Mouse (Mus musculus) megakaryocyte, embryonic 14.5 days (primary cell): ENCODE measurements around the gene H2al1n. TPM values are rescaled to one million over a fixed set of nuclear protein-coding genes. Genes with fewer than 3 reads are reported as not detected.
"Not testable (repeated sequence)": the region's sequence is repeated elsewhere in the genome, so short reads cannot be mapped to it uniquely, and the experiment has no call there.

Experiments used
- H3K27me3 ChIP-seq: replicated peaks from 2 replicates; pipeline ENCODE3; 2012; ENCODE audit warnings: inconsistent platforms
- H3K36me3 ChIP-seq: replicated peaks from 2 replicates; pipeline ENCODE3; 2012; ENCODE audit warnings: low read length, inconsistent platforms, mixed read lengths
- H3K4me1 ChIP-seq: 2 replicates; pipeline ENCODE4 v1.6.1; 2012; ENCODE audit warnings: inconsistent platforms
- H3K4me3 ChIP-seq: replicated peaks from 2 replicates; pipeline ENCODE3; 2012; ENCODE audit warnings: moderate library complexity, mild to moderate bottlenecking, inconsistent platforms
- H3K9me3 ChIP-seq: 2 replicates; pipeline ENCODE4 v1.6.1; 2012; ENCODE audit warnings: inconsistent platforms
- FLI1 ChIP-seq: IDR thresholded peaks from 2 replicates; pipeline ENCODE4 v1.6.1; 2012; ENCODE audit warnings: low read length, inconsistent platforms, mixed read lengths
- GATA1 ChIP-seq: IDR thresholded peaks from 3 replicates; pipeline ENCODE4 v1.6.1; 2012; ENCODE audit warnings: mixed read lengths, low read length, inconsistent platforms, borderline replicate concordance
- polyA plus RNA-seq: library from polyadenylated mRNA; stranded (reverse); fragments of >175 nt; gene quantifications from 2 replicates; pipeline ENCODE4 v1.2.3, GENCODE M21; 2012; ENCODE audit warnings: low replicate concordance; ENCODE audit not compliant: insufficient read depth

The H2al1n gene
- not detected in 2 replicates for polyA plus RNA-seq

- H3K27me3 ChIP-seq, H3K4me1 ChIP-seq, H3K9me3 ChIP-seq, H3K4me3 ChIP-seq, H3K36me3 ChIP-seq: not testable (repeated sequence)
Measured at GRCm38 (mm10) chrX:14210848-14211247, at the start of gene H2al1n. TSS of gene H2al1n (plus strand) at chrX:14211148.

GRCm38 (mm10) chrX:14199284-14199683 lies 11.7 kb upstream of the H2al1n start:
- TF ChIP-seq FLI1 = no peak
- no peak for TF ChIP-seq GATA1
- Histone ChIP-seq H3K36me3 (no peaks in the 10 kb centered on the region), H3K4me1 (no peaks in the 10 kb centered on the region), H3K9me3 (no peaks in the 10 kb centered on the region), H3K27me3 (no peaks in the 10 kb centered on the region), H3K4me3 (no peak overlapping the region)

GRCm38 (mm10) chrX:14206112-14206875 lies 4.7 kb upstream of the H2al1n start:
- TF ChIP-seq GATA1 (no peak), FLI1 (no peak)
- no peak overlapping the region for H3K4me3 ChIP-seq
- no peaks in the 10 kb centered on the region for H3K36me3 ChIP-seq
- no peaks in the 10 kb centered on the region for H3K9me3 ChIP-seq
- no peaks in the 10 kb centered on the region for H3K27me3 ChIP-seq
- H3K4me1 ChIP-seq = no peaks in the 10 kb centered on the region

GRCm38 (mm10) chrX:14229218-14229617 lies 18.3 kb downstream of the H2al1n start:
- Histone ChIP-seq H3K4me1 (no peaks in the 10 kb centered on the region), H3K27me3 (peaks cover 2% of the 10 kb centered on the region), H3K4me3 (no peak overlapping the region), H3K36me3 (no peaks in the 10 kb centered on the region), H3K9me3 (no peaks in the 10 kb centered on the region)
- TF ChIP-seq GATA1 = no peak
- TF ChIP-seq FLI1 = no peak

DNA sequence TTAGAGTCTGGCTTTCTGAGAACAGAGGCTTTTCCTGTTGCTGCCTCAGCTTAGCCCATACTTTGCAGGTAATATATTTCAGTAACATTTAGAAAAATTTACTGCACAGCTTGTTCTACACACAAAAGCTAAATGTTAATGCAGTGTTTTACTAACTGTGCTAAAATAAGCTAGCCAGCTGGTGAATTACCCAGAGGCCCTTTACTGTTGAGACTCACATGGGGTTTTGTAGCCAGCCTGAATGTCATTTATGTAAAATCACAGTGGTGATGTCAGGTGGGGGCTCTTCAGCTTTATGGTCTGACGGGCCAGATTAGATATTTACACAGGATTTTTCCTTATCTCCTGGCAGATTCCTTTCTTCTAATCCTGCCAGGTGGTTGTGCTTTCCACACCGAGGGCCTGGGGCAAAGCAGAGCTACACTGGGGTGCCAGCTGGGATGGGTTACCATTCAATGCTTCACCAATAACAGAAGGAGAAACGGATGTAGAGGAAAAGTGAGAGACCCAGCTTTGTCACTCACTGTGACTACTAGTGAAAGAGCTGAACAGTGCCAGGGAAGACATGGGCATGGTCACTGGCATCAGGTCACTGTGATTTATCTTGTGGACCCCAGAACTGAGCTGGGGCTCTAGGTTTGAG lies 48.8 kb downstream of the H2al1n start:
- TF ChIP-seq FLI1 = no peak
- no peak for TF ChIP-seq GATA1

More for the DNA sequence above, 48.8 kb downstream of the H2al1n start:
- no peaks in the 10 kb centered on the region for H3K36me3 ChIP-seq
- 0 out of 2 replicates have a peak, but pooled peaks cover 3% of the 10 kb centered on the region for H3K9me3 ChIP-seq
- H3K4me3 ChIP-seq = no peak overlapping the region
- no peaks in the 10 kb centered on the region for H3K4me1 ChIP-seq
- H3K27me3 ChIP-seq = no peaks in the 10 kb centered on the region
